Mouse (Mus musculus) right cerebral cortex, adult 2 months (tissue): ENCODE results near the gene Zfp366.

Experiments
- DNase-seq, 2 experiments: peaks; one replicate each; pipeline ENCODE4 v3.0.0; 2021 to 2022; ENCODE audit warnings: low spot score in 2 of 2

Zfp366 gene

DNA sequence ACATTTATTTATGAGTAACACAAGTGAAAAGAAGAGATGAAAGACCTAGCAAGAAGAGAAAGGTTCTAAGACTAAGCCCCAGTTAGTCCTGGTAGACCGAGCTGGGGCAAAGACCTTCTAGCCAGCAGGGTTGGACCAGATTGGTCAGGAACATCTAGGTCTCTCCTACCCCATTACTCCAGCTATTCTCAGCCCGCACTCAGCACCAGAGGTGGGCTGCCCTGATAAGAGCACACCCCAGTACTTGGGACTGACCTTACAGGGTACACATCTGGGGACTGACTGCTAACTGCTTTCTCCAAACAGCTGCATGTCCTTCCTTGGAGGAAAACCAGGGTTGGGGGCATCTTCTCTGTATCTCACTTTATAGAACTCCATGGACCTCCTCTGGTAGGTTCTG lies 66.2 kb downstream of the Zfp366 start:
- no peak for DNase-seq

DNA sequence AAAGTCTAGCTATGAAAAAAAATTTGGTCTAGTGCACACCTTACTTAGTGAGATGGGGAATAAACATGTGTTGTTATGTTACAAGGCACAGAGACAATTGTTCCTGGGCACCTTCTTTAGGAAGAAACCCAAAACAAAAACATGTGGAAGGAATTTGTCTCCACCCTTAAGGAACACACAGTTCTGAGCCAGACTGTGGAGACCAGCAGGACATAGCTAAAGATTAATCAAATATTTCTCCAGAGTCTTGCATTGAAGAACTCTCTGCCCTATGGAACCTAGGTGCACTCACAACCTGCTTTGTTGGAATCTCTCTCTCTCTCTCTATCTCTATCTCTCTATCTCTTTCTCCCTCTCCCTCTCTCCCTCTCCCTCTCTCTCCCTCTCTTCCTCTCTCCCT lies 69.6 kb downstream of the Zfp366 start:
- no peak for DNase-seq

DNA sequence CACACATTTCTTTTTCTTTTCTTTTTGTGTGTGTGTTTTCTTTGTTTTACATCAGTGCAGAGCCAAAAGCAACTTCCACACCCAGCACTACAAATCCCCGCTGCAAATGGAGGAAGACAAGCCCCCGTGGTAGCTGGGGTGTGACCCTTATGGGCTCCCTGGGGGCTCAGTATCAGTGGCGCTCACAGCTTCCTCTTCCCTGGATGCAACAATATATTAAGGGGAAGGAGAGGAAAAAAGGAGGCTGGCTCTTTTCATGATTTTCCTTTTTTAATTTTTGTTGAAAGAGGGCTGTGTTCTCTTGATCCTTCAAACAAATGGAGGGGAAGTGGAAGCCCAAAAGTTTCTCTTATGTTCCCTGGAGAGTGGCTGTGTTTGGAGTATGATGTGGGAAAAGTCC lies 70.2 kb downstream of the Zfp366 start:
- DNase-seq, result no peak

DNA sequence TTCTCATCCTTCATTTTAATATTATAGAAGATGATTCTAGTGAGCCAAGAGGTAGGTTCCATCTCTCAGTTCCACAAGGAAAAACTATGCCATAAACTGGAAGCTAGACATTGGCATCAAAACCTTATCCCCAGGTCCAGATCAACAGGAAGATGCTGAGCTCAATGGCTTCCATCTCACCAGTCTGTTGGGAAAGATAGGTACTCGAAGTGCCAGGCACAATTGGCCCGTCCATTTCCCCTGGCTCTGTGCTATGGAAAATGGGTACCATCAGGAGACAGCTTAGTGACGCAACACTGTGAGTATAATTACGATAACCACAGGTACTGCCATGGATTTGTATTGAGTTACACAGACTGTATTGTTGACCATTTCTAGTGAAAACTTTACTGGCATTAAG lies 72.3 kb downstream of the Zfp366 start:
- no peak for DNase-seq

DNA sequence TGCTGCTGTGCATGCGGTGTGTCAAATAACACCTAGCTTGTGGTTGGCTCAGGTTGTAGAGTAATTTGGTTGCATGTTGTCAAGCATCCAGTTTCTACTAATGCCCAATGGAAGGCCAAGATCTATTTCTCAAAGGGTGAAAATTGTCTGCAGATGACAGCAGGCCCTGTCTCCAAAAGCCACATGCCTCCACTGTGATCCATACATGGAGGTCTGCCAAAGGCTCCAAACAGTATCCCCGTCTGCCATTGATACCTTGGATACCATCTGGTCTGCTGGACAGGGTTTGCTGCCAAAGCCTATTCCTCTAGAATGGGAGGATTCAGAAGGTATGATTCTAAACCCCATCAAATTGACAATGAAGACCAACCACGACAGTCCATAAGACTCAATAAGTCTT lies 74.1 kb downstream of the Zfp366 start:
- no peak for DNase-seq

DNA sequence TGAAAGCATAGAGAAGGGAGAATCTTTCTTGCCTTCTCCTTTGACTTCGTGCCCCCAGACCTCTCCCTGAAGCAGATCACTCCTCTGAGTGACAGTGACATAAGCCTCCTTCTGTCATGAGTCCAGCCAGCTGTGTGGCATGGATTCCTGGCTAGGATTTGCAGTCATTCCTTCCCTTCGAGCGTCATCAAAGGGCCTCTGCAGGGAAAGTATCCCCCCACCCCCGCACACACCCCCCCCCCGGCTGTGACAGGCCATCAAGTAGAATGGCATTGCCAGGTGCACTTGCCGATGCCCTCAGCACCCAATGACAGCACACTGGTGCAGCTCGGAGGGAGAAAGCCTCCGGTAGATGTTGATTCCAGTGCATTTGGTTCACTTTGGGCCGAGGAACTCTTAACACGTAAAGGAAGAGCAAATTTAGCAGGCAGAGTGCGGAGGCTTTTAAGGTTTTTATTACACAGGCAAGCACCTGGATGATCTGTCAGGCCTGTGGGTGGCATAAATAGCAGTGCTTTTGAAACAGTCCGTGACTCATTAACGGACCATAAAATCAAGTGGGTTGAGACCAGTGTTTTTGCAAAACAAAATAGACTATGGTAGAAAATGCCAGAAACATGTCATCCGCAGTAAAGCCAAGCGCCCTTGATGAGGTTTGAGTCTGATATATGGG lies 75.0 kb downstream of the Zfp366 start:
- DNase-seq, result no peak

DNA sequence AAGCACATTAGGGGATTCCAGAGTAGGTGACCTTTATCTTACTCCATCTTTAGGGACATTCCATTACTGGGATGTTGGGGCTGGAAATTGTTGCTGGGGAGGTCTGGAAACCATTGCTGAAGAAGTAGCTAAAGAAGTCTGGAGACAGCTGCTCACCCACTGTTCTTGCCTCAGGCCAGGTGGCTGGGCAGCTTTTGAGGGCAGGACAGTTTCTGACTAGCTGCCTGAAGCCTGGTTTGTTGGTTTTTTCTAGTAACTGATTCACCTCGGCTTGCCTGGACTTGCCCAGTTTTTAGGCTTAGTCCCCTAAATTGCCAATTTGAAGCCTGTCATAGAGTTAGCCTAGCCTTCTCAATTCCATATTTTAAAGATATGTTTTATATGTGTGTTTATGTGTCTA lies 77.8 kb downstream of the Zfp366 start:
- no peak for DNase-seq

DNA sequence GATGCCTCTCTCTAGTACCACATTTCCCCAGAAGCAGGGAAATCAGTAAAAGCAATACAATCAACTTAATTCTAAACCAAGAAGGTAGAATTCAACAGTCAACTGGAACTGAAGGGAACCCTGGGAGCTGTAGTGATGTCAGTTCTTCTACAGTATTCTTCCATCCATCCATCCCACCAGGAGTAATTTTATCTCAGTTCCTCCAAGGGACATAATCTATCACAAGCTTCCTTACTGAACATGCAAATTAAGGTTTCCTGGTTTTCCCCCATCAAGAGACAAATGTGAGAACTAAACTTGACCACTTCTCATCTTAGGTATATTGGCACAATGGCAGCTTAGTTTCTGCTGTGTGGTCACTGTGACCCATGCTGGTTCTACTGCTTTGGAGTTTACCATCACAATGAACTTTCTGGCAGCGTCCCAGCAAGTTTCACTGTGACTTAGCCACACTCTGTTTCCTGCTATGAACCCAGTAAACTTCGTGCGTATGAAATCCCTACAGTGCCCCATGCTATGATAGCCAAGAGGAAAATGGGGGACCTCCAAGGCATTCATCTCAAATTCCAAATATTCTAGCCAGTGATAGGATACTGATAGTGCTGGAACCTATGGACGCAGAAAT lies 78.6 kb downstream of the Zfp366 start:
- DNase-seq, result no peak

DNA sequence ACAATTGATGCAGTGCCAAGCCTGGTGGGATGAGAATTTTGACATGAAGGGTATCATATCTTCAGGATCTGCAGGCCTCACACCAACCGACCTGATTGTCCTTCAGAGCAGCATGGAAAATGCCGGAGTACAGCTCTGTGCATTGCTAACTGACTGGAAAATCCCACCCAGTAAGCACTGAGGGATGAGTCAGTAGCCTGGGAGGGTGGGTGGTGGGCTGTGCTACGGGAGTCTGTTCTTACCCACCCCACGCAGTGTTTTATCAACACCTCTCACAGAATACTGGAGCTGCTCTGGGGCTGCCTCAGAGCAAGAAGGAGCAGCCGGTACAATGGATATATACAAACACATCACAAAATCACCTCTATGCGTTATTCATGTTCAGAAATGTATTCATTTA lies 79.9 kb downstream of the Zfp366 start:
- peak; percentile 31 to 37 for DNase-seq

DNA sequence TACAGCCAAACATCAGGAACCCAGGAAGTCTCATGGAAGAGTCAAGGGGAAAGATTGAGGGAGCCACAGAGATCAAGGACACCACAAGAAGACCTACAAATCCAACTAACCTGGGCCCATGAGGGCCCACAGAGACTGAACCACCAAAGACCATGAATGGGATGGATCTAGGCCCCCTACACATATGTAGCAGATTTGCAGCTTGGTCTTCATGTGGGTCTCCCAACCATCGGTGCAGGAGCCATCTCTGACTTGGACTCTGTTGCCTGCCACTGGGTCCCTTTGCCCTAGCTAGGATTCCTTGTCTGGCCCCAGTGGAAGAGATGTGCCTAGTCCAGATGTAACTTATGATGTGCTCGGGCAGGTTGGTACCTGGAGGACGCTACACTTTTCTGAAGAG lies 87.4 kb downstream of the Zfp366 start:
- no peak for DNase-seq

DNA sequence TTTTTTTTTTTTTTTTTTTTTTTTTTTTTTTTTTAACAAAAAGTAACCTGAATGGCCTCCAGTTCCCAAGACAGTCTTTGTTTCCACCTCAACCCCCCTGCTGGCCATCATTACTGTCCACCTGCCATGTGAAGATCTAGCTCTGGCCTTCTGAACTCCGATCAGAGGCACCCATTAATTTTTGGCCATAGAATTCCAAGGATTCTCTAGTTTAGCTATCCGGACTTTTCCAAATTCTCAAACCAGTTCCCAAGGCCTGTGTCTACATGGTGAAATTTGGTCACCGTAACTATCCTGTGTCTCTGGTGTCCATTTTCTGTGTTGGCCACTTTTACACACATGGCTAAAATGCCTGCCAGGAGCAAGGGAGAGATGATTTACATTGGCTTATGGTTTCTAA lies 92.9 kb downstream of the Zfp366 start:
- DNase-seq, result no peak

DNA sequence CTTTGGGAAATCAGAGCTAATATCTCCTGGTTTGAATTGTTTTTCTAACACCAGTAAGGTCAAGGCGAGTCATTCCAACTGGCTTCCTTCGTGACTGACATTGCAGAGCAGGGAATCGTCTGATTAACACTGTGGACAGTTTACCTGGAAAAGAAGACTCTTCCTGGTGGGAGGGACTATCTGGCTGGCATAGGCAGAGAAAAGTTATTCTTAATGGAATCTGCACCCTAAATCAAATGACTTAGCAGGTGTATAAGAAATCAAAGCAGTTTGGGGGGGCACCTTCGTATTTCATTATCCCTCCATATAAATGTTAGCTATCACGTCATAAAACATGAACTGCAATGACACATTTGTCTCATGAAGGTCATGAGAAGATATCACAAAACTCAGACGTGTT lies 93.9 kb downstream of the Zfp366 start:
- no peak for DNase-seq

DNA sequence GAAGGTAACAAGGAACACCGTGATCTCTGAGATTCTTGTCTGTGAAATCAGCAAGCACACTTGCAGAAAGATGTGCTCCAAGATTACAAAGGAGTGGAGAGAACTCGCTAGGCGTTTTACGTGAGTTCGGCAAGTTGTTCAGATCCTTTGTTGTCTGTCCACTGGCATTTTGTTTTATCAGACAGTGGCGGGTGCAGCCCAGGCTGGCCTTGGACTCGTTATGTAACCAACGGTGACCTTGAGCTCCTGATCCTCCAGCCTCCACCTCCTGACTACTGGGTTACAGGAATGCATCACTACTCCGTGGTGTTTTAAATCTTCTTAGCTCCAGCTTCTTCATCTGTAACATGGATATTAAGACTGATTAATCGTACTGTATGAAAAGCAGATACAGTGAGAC lies 94.7 kb downstream of the Zfp366 start:
- DNase-seq, result no peak

DNA sequence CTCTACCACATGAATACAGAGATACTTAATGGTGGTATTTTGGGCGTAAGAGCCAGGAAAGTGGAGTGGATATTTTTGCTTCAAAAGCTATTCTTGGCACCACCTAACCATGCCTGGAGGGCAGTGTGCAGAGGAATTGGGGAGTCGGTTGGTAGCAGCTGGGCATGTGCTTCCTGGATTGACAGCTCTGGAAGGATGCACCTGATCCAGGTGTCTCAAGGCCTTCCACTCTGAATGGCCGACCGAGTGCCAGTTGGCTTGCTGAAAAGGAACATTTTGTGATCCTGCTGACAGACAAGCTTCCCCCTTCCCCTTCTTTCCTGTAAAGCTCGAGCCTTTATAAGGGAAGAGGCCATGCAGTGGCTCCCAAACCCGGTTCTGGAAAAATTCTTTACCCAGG lies 98.3 kb downstream of the Zfp366 start:
- no peak for DNase-seq

DNA sequence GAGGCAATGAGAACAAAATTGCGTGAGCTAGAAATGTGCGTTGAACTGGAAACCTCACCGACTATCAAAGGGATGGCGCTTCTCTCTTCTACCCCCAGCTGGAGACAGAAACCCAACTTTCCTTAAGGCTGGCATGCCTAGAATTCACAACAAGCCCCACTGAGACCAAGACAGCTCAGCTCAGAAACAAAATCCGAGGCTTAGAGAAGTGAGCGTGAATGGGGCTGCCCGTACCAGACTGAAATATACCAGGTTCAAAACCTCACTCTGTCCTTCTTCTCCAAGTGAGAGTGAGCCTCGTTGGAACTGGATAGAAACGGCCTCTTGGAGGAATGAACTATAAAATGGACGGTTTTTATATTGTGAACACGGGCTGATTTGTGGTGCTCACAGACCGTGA lies 99.3 kb downstream of the Zfp366 start:
- DNase-seq, result no peak

DNA sequence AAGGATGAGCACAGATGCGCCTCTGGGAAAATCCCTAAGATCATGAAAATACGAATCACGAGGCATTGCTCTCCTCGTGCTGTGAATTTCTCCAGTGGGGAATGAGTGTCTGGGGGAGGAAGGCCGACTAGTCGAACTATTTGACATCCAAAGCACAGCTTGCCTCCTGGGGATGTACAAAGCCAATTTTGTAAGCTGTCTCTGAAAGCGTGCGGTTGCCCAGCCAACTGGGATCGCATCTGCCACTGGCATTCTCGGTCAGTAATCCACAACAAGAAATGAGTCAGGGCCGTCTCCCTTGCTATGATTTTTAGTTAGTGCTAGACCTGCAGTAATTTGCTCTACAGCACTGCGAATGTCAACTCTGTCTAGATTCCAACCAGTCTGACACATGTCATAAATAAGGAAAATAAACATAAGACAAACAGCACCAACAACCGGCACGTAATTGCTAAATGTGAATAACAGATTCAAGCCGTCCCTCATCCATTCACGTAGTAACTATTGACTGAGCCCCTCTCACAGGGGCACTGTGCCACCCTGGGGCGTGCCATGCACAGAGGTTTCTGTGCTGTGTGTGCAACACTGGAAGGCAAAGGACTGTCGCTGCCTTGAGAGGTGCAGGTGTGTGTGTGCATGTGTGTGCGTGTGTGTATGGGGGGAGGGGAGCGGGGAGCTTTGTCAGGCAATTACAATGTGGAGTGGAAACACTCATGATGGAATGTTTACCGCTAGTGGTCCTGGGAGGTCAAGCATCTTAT lies 100.0 kb downstream of the Zfp366 start:
- DNase-seq, result peak; percentile 62 to 65

DNA sequence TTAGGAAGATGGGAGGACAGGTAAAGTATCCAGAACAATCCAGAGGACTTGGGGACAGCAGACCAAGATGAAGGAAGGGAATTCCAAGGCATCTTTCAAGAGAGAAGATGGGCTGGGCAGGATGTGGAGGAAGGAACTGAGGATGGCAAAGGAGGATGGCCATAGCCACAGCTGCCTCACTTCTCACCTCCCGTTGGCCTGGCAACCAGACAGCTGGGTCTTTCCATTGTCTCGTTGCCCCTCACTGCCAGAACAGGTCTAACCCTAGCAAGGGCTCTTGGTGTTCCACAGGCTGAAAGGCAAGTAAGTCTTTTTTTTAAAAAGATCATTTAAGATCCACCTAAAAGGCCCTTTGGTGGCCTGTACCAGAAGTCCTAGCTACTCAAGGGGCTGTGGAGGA lies 100.6 kb downstream of the Zfp366 start:
- no peak for DNase-seq

DNA sequence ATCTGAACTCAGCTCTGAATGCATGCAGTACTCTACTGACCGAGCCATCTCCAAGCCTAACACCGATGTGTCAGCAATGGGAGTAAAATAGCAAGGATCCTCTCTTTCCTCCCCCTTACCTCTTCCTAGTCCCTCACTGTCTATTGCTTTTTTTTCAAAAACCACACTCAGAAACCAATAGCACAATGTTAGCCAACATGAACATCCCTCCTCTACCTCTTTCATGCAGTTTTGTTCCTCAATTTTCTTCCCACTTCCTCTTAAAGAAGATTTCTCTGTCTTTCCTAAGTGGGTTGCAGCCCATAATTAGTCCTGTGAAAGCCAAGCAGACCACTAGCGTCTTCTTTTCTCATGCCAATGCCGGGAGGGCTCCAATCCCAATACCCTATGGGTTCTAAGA lies 102.6 kb downstream of the Zfp366 start:
- no peak for DNase-seq

DNA sequence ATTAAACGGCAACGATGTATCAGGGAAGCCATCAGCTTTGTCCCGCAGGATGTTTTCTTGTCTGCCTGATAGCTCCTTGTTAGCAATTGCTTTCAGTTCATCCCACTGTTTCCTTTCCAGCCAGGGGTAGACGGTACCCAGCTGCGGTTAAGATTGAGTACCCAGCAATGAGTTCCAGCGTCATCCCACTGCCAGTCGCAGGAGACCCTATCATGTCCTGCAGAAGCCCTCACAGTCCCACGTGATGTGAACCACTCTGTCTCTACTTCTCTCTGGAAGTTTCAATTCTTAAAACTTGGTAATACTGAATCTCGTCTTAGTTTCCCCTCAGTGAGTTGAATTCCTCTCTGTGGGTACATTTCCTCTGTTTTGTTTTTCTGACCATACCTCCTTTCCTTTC lies 103.2 kb downstream of the Zfp366 start:
- DNase-seq, result no peak

DNA sequence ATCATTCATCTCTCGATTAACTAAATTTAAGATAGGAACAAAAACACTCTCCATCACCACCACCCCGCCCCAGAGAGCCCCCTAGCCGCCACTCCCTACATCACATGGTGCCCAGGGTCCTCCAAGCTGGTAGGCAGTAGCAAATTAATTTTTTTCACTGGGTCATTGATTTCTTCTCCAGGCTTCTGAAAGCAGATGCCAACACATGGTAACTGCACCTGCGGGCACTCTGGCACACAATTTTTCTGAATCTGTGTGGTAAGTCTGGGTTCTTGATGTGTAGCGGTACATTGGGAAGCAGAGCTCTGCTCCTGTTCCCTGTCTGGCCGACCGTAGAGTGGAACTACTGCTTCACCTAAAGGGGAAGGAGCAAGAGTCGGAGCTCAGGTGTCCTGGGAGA lies 106.1 kb downstream of the Zfp366 start:
- DNase-seq, result no peak

DNA sequence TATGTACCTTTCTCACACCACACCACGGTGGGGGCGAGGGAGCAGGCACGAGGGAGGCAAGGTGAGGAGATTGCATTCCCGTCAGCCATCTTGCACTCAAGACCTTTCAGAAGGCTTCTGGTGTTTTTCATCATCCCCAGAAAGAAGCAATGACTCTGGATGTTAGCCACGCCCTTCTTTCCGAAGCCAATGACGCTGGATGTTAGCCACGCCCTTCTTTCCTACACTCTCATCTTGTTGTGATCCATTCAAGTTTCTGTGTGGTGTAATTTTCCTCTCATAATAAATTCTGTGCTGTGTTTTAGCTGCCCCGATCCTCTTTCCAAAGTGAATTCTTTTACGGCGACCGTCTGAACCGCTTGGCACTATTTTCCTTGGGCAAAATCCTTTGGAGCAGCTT lies 109.6 kb downstream of the Zfp366 start:
- no peak for DNase-seq

DNA sequence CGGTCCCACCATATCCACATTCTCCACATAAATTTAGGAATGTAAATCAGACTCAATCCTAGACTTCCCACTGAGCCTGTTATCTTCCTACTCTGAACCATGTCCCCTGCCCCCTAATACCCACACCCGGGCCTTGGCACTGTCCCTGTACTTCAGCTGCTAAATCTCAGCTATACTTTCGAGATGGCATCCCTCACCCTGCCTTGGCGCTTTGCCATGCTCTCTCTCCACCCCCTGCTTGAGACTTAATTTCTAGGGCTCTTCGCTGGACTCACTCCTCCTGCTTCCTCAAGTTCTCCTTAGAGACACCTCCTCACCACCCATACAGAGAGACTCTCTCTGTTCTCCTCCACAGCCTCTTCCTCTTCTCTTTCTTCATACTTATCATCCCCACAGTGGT lies 115.3 kb downstream of the Zfp366 start:
- DNase-seq, result peak in 1 of 2 experiments; percentile 41
